Mouse (Mus musculus) intestine, postnatal 0 days (tissue): ENCODE measurements around the gene Faah. TPM values are rescaled to one million over a fixed set of nuclear protein-coding genes. Genes with fewer than 3 reads are reported as not detected.

Experiments
- ATAC-seq: fragments of 200-750 bp; cut with Nextera tagmentation; 2 replicates; pipeline ENCODE4 v1.8.0; 2017; ENCODE audit warnings: mild to moderate bottlenecking, moderate TSS enrichment, moderate library complexity
- H3K27ac ChIP-seq: fragments of 300-500 bp; sonication (generic); 2 replicates; pipeline ENCODE4 v1.5.1; 2014; ENCODE audit warnings: mild to moderate bottlenecking, low read depth, low read length, moderate library complexity
- H3K27me3 ChIP-seq: fragments of 300-500 bp; sonication (generic); replicated peaks from 2 replicates; pipeline ENCODE4 v1.6.1; 2014; ENCODE audit warnings: low read length, mixed read lengths; ENCODE audit not compliant: control insufficient read depth, insufficient read depth
- H3K36me3 ChIP-seq: fragments of 300-500 bp; sonication (generic); 2 replicates; pipeline ENCODE4 v1.6.1; 2014; ENCODE audit warnings: mild to moderate bottlenecking, moderate library complexity; ENCODE audit not compliant: control insufficient read depth, insufficient read depth
- H3K4me1 ChIP-seq: fragments of 300-500 bp; sonication (generic); replicated peaks from 2 replicates; pipeline ENCODE4 v1.6.1; 2014; ENCODE audit warnings: antibody characterized with exemption, low read length, mixed read lengths; ENCODE audit not compliant: control insufficient read depth, insufficient read depth
- H3K4me2 ChIP-seq: fragments of 300-500 bp; sonication (generic); replicated peaks from 2 replicates; pipeline ENCODE4 v1.6.1; 2014; ENCODE audit warnings: low read depth, mild to moderate bottlenecking, moderate library complexity
- H3K4me3 ChIP-seq: fragments of 300-500 bp; sonication (generic); 2 replicates; pipeline ENCODE4 v1.5.1; 2014; ENCODE audit warnings: low read depth, low read length
- H3K9ac ChIP-seq: fragments of 300-500 bp; sonication (generic); 2 replicates; pipeline ENCODE4 v1.6.1; 2014; ENCODE audit warnings: mild to moderate bottlenecking, low read depth, low read length
- H3K9me3 ChIP-seq: fragments of 300-500 bp; sonication (generic); 2 replicates; pipeline ENCODE4 v1.6.1; 2016; ENCODE audit warnings: mixed run types; ENCODE audit not compliant: control insufficient read depth
- CTCF ChIP-seq: sonication (generic); IDR thresholded peaks from 2 replicates; pipeline ENCODE4 v1.5.1; 2016; ENCODE audit warnings: low read depth, mild to moderate bottlenecking, control low read depth, antibody characterized with exemption, moderate library complexity
- WGBS: fragments of 180-500 bp; shearing (Covaris S2); extraction: QIAGEN DNeasy Blood & Tissue Kit; methylation state at CpG from one replicate; pipeline ENCODE4 v1.1.7; 2014; 5-methylcytosine and 5-hydroxymethylcytosine counted together
- polyA plus RNA-seq: library from polyadenylated mRNA; unstranded; fragments of >200 nt; fragmentation: Nextera tagmentation; extraction: Ambion mirVana; gene quantifications from 2 replicates; pipeline ENCODE4 v1.2.1, GENCODE M21; 2015

Gene Faah
- polyA plus RNA-seq, 1 experiment from 2014 or later: 105 TPM

GRCm38 (mm10) chr4:115994662-115995375 is 22.9 kb downstream of the Faah start:
- H3K27ac ChIP-seq: peak overlapping the region; percentile 66
- peak; percentile 55 for ATAC-seq
- H3K9me3 ChIP-seq: no peaks in the 10 kb centered on the region
- peaks cover 17% of the 10 kb centered on the region; the same call in 1 of the 2 replicates for H3K36me3 ChIP-seq
- H3K27me3 ChIP-seq: no peaks in the 10 kb centered on the region
- WGBS: 71% methylated on average over 16 of the region's 16 CpGs
- H3K4me3 ChIP-seq: no peak overlapping the region
- no peak overlapping the region for H3K4me2 ChIP-seq
- no peaks in the 10 kb centered on the region for H3K4me1 ChIP-seq
- no peak overlapping the region for H3K9ac ChIP-seq
- no peak for TF ChIP-seq CTCF

GRCm38 (mm10) chr4:115989382-115989781 is 28.3 kb downstream of the Faah start:
- Histone ChIP-seq H3K27ac (peak overlapping the region; percentile 87), H3K4me2 (no peak overlapping the region), H3K27me3 (no peaks in the 10 kb centered on the region), H3K4me1 (peaks cover 13% of the 10 kb centered on the region), H3K9ac (no peak overlapping the region), H3K9me3 (no peaks in the 10 kb centered on the region), H3K4me3 (no peak overlapping the region), H3K36me3 (no peaks in the 10 kb centered on the region)
- no peak for TF ChIP-seq CTCF
- ATAC-seq: peak; percentile 54
- WGBS: 53% methylated on average over 7 of the region's 7 CpGs

- Histone ChIP-seq H3K27me3 (no peaks in the 10 kb centered on the region), H3K4me2 (0 out of 2 replicates have a peak overlapping the region, but pooled peaks have one; percentile 24), H3K9me3 (no peaks in the 10 kb centered on the region), H3K9ac (no peak overlapping the region), H3K36me3 (no peaks in the 10 kb centered on the region), H3K4me3 (no peak overlapping the region), H3K4me1 (peaks cover 16% of the 10 kb centered on the region), H3K27ac (peak overlapping the region; percentile 87)
- 46% methylated on average over 5 of the region's 5 CpGs for WGBS
- peak; percentile 73 for ATAC-seq
- no peak for TF ChIP-seq CTCF
Measured at GRCm38 (mm10) chr4:115987858-115988530, 29.7 kb downstream of the Faah start.

- H3K4me2 ChIP-seq: no peak overlapping the region
- peak; percentile 12 for ATAC-seq
- no peak overlapping the region for H3K9ac ChIP-seq
- H3K27ac ChIP-seq: peak overlapping the region; percentile 87
- no peaks in the 10 kb centered on the region for H3K9me3 ChIP-seq
- H3K36me3 ChIP-seq: no peaks in the 10 kb centered on the region
- WGBS: 65% methylated on average over 1 of the region's 1 CpGs
- no peaks in the 10 kb centered on the region for H3K27me3 ChIP-seq
- no peak for TF ChIP-seq CTCF
- H3K4me1 ChIP-seq: peaks cover 16% of the 10 kb centered on the region
- no peak overlapping the region for H3K4me3 ChIP-seq
Measured at GRCm38 (mm10) chr4:115987436-115987835, 30.3 kb downstream of the Faah start.

GRCm38 (mm10) chr4:115984967-115985366 is 32.8 kb downstream of the Faah start:
- no peaks in the 10 kb centered on the region for H3K9me3 ChIP-seq
- peaks cover 13% of the 10 kb centered on the region for H3K27me3 ChIP-seq
- H3K9ac ChIP-seq: no peak overlapping the region
- no peak overlapping the region for H3K4me2 ChIP-seq
- peak; percentile 69 for TF ChIP-seq CTCF
- H3K4me1 ChIP-seq: peaks cover 16% of the 10 kb centered on the region
- peak; percentile 15; the same call in 1 of the 2 replicates for ATAC-seq
- H3K27ac ChIP-seq: no peak overlapping the region
- no peaks in the 10 kb centered on the region for H3K36me3 ChIP-seq
- WGBS: 32% methylated on average over 8 of the region's 8 CpGs
- no peak overlapping the region for H3K4me3 ChIP-seq

GRCm38 (mm10) chr4:115984111-115984510 is 33.6 kb downstream of the Faah start:
- H3K9me3 ChIP-seq: no peaks in the 10 kb centered on the region
- no peak for ATAC-seq
- TF ChIP-seq CTCF: peak; percentile 87
- no peak overlapping the region for H3K9ac ChIP-seq
- no peak overlapping the region for H3K27ac ChIP-seq
- peaks cover 22% of the 10 kb centered on the region for H3K27me3 ChIP-seq
- peak overlapping the region; percentile 48 for H3K4me2 ChIP-seq
- 3% methylated on average over 13 of the region's 13 CpGs for WGBS
- H3K4me1 ChIP-seq: peaks cover 16% of the 10 kb centered on the region
- no peaks in the 10 kb centered on the region for H3K36me3 ChIP-seq
- H3K4me3 ChIP-seq: no peak overlapping the region
